Mouse (Mus musculus): ENCODE data around the gene Tmem26.
"Not testable (repeated sequence)": the region's sequence is repeated elsewhere in the genome, so short reads cannot be mapped to it uniquely, and the experiment has no call there.

Gene Tmem26

DNA sequence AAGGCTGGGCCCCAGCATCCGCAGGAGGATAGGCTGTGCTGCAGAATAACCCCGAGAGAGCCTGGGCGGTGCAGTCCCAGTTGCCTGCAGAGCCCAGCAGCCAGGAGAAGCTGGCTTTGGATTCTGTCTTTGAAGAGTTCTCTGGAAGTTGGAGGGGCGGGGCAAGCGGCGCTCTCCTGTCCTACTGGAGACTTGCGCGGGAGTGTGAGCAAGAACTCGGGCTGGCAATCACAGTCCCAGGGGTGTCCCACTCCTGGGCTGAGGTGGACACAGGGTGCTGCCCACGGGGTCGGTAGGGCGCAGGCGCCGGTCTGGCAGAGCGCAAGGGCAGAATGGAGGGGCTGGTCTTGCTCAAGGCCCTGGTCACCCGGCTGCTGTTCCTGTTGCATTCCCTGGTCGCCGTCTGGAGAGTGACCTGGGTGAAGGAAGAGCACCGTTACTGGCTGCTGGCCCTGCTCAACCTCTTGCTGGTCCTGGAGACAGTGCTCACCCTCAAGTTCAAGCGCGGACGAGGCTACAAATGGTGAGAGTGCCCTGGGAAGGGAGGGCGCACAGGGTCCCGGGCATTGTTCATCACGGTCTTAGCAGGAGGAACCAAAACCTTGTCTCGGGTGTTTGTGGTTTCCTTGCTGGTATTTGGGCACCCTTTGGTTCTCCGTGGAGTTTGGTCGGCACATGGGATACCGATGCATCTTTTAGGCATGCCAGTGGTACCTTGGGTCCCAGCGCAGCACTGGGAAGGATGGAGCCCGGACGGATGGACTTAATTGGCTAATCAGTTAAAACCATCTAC lies at the start of gene Tmem26:
Gene Tmem26 (plus strand): TSS at position 79 of the 793 bp plus-strand sequence.
- DNase-seq (ENCODE audit: low spot score in 2 of 2), result no peak

DNA sequence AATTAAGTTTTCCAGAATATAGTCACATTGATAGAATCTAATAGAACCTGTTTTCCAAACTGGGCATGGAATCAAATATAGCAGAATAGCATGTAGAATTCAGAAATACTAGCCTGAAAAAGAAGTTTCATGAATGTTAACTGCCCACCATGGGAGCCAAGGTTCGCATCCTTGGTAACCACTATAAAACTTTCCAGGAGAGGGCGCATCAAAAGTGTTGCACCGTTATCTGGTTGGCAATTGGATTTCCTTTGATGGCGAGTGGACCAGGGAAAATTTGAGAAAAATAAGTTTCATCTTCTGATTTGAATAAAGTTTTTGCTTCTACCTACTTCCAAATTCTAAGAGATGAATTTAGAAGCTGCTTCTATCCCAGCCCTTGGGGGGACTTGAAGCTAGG lies 44.8 kb upstream of the Tmem26 start:
- no peak for DNase-seq (ENCODE audit: low spot score in 2 of 2)

DNA sequence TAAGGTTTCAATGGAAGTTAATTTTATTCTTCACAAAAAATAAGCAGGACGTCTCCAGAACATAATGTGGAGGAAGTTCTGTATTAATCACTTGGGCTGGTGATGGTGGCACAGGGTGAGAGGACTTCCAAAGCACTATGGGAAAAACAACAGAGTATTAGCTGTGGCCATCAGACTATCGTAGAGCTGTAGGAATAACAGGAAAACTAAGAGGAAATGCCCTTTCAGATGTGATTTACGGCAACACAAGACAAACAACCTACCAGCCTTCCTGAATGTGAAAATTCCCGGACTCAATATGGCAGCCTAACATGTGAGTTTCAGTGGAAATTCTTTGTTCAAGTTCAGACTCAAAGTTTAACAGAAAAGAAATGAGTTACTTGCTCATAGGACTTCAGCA lies 42.2 kb upstream of the Tmem26 start:
- DNase-seq (ENCODE audit: low spot score in 2 of 2), result no peak

DNA sequence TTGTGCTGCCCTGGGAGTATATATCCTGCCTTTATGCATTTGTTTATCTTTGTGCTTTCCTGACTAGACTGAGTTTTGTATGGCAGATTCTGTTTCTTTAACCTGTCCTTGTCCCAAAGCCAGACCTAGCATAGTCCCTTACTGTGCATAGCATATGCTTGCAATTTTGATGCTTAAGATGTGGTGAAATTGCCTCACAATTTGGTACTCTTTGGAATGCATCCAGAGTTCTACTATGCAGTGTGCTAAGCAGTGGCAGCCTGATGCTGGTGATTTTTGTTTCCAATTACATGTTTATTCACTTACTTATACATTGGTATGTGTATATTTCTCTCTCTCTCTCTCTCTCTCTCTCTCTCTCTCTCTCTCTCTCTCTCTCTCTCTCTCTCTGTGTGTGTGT lies 37.9 kb upstream of the Tmem26 start:
- no peak for DNase-seq (ENCODE audit: low spot score in 2 of 2)

DNA sequence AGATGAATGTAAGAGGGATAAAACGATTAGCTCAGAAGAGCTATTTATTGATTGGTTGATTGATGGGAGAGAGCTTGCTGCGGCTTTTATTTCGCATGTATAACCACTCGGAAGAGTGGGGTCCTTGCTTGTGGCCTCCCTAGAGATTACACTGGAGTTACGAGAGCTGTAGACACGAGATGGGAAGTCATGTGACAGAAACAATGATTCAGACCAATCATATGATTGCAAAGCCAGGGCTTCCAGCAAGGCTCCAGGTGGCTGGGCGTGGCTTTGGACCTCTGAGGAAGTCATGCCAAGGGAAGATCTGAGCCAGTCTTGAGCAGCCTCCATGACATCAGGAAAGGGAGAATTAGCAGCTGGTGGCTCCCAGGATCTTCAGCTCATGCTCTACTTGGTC lies 32.3 kb upstream of the Tmem26 start:
- DNase-seq (ENCODE audit: low spot score in 2 of 2), result no peak

DNA sequence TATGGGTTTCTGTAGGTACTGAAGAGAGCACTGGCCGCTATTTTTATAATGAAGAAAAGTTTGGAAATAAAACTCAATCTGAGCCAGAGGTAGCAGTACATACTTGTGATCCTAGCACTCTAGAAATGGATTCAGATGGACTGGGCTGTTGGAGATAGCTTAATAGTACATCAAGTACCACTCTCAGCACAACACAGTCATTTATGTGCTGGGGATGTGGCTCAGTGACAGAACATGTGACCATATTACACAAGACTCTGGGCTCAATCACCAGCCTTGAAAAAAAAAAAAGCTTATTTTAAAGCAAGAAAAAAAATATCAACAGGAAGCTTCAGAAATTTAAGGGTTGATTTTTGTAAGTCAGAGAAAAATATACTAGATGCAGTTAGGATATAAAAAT lies 31.0 kb upstream of the Tmem26 start:
- DNase-seq (ENCODE audit: low spot score in 2 of 2), result no peak

DNA sequence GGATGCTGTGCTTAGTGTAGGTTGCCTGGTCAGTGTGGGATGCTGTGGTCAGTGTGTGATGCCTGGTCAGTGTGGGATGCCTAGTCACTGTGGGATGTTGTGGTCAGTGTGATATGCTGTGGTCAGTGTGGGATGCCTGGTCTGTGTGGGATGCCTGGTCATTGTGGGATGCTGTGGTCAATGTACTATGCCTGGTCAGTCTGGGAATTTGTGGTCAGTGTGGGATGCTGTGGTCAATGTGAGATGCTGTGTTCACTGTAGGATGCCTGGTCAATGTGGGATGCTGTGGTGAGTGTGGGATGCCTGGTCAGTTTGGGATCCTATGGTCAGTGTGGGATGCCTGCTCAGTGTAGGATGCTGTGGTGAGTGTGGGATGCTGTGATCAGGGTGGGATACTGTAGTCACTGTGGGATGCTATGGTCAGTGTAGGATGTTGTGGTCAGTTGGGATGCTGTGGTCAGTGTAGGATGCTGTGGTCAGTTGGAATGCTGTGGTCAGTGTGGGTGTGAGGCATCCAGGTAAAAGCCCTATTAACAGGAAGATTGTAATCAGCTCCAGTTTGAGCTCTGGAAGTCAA lies 27.6 kb upstream of the Tmem26 start:
- no peak for DNase-seq (ENCODE audit: low spot score in 2 of 2)

DNA sequence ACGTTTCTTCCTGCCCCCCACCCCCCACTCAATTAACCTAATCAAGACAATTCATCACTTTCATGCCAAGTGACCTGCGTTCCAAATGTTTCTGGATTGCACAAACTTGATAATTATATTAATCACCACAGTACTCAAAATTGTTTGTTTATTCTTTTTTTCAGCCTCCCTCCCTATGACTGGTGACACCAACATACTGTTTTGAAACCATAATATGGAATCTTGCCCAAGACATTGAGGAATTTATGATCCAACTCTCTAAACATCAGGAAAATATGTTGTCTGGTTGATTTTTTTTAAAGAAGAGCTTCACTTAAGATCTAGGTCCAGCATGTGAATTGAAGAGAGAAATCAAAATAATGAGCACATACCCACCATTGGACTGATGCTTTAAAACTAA lies 19.2 kb upstream of the Tmem26 start:
- DNase-seq (ENCODE audit: low spot score in 2 of 2), result no peak

DNA sequence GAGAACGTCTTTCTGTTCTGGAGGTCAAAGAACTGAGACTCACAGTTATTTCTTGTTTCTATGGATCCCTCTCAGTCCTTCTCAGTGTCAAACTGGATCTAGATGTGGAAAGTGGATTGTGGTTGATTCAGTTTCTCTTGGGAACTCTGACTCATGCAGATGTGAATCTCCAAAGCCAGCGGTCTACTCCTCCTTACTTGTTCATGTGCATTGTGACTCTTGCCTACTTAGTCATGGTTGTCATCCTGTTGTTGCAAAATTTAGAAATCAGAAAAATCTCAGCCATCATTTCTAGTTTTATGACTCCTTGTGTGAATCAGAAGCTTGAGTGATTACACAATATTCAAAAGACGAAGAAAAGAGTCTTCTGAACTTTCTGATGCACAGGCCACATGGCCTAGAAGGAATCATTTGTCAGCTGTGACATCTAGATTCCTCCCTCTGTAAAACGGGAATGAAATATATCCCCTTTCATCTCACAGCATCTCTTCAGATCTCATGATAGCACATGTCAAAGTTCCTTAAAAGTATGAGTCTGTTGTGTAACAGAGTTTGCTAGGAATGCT lies 17.9 kb upstream of the Tmem26 start:
- no peak for DNase-seq (ENCODE audit: low spot score in 2 of 2)

DNA sequence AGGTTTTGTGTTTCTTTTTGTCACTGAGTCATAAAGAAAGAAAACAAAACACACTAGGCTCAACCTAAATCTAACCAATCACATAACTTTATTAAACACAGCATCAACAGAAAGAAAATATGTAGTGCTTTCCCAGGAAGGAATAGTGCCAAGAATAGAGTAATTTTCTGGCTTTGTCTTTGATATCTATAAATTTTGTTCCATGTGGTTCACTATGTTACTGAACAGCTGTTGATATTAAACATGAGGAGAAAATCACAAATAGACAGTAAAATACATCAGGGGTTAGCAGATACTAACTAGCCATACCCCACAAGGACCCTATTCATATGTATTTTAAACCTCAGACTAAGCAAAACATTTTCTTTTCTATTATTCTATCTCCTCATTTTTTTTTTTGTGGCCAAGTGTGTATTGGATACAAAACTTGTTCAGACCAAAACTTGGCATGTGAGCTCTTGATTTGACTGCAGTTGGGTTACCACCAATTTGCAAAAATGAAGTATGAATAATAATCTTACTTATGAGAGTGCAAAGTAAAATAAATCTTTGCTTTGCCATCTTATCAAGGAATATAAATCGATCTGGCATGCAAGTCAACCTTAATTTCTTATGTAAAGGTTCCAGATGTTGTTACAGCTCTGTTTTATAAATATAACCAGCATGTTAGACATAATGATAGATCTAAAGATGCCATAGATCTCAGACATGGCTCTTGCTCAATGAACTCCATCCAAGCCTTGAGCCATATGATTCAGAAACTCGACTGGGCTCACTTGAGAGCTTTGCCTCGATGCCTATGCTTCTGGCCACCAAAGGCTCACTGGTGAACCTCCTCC lies 16.2 kb upstream of the Tmem26 start:
- no peak for DNase-seq (ENCODE audit: low spot score in 2 of 2)

DNA sequence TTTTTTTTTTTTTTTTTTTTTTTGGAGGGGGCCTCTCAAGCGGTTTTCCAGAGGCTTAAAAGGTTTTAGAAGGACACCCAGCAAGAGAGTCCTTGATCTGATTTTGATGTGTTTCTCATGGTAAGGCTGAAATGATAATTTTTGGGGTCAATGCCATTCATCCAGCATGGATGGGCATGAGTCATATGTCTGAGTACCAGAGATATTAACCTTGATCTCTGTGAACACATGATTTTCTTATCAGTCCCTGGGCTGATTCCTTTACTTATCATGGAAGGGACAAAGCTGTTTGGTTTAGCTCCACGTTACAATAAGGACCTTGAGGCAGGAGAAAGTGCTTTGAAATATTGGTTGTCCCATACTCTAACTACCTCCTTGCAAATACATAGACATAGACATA lies 10.5 kb upstream of the Tmem26 start:
- no peak for DNase-seq (ENCODE audit: low spot score in 2 of 2)

DNA sequence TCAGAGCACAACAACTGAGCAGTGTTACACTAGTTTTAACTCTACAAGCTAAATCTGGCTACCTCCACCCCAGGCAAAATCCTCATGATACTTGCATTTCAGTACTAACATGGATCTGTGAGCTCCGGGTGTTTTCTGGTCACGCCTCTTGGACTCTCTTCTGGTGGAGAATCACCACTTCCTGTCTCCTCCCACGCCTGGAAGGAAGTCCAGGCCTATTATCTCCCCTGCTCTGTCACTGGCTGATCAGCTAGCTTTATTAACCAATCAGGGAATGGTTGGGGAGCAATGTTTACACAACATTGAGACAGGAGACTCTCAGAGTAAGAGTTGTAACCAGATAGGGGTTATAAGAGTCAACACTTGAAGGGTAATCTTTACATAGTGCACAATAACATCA lies 9.1 kb upstream of the Tmem26 start:
- DNase-seq (ENCODE audit: low spot score in 2 of 2), result no peak

DNA sequence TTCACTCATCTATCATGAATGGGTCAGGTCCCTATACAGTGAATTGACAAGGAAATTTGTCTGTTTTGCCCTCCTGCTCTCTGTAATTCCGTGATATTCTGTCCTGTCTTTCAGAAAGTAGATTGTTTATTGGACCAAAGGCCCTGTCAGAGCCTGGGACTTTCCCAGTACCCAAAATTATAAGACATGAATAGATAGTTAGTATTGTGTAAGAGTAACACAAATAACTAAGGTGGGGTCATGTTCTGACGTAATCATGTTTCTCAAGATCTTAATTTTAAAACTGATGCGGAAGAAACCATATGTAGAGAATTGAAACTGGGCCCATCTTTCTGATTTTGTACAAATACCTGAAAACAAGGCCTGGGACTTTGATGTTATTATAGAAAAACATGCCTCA lies 8.1 kb upstream of the Tmem26 start:
- DNase-seq (ENCODE audit: low spot score in 2 of 2), result no peak

DNA sequence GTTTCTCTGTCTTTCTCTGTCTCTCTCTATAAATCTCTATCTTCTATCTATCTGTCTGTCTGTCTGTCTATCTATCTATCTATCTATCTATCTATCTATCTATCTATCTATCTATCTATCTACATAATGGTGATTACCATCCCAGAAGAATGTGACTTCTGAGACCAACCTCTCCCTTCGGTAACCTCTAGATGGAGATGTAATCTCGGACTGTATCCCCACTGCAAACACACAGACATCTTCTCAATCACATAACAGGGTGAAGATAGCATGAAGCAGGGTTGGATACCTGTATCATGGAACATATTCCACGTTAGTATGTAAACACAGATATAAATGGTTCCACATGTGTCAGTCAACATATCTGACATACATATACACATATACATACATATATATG lies 5.1 kb upstream of the Tmem26 start:
- no peak for DNase-seq (ENCODE audit: low spot score in 2 of 2)

DNA sequence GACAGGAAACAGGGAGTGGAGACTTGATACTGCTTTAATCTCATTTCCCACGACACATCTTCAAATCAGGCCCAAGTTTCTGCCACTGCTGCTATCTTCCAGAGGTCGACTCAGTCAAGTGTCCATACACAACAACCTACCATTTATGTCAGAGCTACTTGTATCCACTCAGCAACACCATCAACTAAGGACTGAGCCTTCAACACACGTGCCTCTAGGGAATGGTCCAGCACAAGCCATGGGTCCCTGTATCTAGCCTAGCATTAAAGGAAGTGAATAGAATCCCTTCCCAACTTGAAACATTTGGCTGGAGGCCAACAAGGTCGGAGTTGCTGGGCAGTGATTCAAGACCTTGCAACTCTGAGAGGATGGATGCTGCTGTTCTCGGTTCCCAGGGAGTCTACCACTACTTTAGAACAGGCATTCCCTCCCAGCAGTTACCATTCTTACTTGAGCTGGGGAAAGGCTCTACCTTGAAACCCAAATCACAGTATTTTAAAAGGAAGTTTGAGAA lies 2.5 kb upstream of the Tmem26 start:
- no peak for DNase-seq (ENCODE audit: low spot score in 2 of 2)

DNA sequence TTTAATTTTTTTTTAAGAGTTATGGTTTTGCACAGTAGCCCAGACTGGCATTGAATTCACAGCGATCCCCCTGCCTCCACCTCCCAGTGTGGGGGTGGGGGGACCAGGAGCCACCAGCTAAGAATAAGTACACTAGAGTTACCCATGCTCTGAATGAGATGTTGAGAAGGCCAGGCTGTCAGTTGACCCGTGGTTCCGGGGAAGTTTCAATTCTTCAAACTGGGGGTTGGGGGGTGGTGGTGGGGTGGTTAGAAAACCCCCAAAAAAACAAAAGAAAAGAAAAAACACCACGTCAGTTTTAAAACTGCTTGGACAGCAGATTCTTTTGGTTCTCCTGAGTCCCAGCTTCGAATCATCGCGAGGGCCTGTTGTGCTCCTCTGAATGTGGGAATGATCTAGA lies 431 bp upstream of the Tmem26 start:
- DNase-seq (ENCODE audit: low spot score in 2 of 2), result no peak

DNA sequence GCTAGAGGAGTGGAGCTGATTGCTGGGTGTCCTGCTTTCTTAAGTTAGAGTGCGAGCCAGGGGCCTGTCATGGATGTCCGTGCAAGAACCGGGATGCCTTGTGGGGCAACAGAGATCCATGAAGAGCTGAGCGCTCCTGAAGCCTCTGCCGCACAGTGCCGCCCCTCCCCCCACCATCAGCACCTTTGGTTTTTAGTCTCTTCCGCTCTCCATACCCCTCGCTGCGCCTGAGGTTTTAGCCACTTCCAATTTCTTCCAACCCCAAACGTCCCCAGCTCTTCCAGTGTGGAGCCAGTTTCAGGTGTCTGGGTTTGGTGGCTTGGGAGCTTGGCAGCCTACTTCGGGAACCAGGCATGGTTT lies 895 bp downstream of the Tmem26 start:
- no peak for DNase-seq (ENCODE audit: low spot score in 2 of 2)

DNA sequence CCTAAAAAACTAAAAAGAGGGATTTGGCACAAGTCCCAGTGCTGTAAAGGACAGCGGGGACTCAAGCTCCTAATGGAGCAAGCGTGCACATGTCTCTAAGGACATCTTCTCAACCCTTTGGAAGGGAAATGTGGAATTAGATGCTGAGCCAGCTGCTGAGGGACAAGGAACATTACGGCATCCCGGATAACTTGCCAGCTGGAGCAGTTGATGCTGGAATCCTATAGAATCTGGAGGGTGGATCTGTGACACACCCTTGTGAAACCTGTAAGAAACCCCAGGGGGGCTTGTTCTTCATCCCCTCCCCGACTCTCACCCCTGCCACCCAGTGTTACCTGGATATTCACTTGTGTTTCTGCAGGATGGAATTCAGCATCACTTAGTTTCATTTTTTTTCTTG lies 4.0 kb downstream of the Tmem26 start:
- peak in 1 of 2 experiments; percentile 4 for DNase-seq (ENCODE audit: low spot score in 2 of 2)

DNA sequence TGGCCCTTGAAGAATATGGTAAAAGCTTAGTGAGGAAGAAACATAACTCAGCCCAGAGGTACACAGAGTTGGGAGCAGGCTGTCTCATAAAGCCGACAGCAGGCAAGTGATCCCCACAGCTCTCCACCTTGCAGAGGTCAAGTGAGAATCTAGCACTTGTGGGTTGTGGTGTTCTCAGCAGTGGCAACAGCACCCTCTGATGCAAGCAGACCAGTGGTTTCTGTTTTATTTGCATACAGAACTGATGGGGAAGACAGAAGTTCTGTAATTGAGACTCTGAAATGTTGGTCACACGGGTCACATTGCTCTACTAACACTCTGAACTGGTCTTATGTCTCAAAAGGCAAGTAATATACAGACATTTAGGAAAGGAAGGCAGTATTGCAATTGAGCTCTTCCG lies 12.2 kb downstream of the Tmem26 start:
- no peak for DNase-seq (ENCODE audit: low spot score in 2 of 2)

DNA sequence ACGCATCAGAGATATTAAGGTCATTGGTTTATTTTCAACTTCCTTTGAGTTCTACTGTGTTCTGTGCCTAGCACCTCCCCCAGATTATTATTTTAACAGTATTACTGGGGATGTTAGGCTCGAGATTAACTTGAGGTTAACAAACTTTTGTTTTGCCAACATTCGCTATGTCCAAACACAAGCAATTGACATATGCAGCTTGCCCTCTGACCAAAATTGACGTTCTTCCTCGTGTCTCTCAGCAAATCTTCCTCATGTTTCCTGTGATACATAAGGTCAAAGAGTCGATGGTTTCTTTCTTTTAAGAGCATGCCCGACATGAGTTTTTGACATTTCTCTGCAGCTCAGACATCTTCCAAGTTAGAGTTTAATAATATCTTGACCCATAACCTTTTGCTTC lies 13.9 kb downstream of the Tmem26 start:
- DNase-seq (ENCODE audit: low spot score in 2 of 2), result no peak

DNA sequence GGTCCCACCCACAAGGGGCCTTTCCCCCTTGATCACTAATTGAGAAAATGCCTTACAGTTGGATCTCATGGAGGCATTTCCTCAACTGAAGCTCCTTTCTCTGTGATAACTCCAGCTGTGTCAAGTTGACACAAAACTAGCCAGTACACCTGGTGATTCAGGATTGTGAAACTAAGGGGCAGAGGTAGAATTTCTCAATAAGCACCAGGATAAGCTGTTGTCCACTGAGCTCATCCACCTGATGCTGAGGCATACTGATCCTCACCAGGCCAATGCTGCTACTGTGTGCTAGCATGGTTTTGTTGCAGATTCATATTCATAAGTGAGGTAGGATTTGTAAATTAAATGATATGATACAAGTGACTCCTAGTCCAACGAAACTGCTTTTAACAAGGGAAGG lies 15.5 kb downstream of the Tmem26 start:
- DNase-seq (ENCODE audit: low spot score in 2 of 2), result not testable (repeated sequence)

DNA sequence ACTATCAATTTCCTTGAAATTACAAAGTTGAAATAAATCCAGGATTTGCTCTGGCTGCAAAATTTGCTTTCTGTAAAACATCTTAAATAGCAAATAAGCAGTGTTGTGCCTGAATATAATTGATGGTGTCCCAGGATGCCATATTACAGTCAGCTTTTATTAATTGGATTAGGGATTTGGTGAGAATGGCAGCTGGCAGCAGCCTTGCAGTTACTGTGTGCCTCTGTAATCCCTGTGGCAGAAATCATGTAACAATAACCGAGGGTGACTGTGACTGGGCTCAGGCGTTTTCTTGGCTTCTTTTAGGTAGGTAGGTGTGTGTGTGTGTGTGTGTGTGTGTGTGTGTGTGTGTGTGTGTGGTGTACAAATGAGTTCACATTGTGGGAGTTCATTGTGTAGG lies 16.8 kb downstream of the Tmem26 start:
- DNase-seq (ENCODE audit: low spot score in 2 of 2), result no peak

All from frontal cortex, postnatal 25 days (tissue).